Mouse (Mus musculus) intestine, embryonic 14.5 days (tissue): Measurements from ENCODE around the gene Fut4. TPM values are rescaled to one million over a fixed set of nuclear protein-coding genes. Genes with fewer than 3 reads are reported as not detected.

Experiments
- ATAC-seq: fragments of 200-750 bp; cut with Nextera tagmentation; replicated peaks from 2 replicates; pipeline ENCODE4 v1.8.0; 2017; ENCODE audit warnings: low read depth, moderate number of reproducible peaks, moderate TSS enrichment, moderate library complexity; ENCODE audit not compliant: low FRiP score, low TSS enrichment
- DNase-seq: peaks from one replicate; pipeline ENCODE4 v3.0.0-alpha.2; 2018; ENCODE audit warnings: low spot score
- H3K27ac ChIP-seq: fragments of 300-500 bp; sonication (generic); 2 replicates; pipeline ENCODE4 v1.5.1; 2014; ENCODE audit warnings: low read depth, mild to moderate bottlenecking, control low read depth
- H3K27me3 ChIP-seq: fragments of 300-500 bp; sonication (generic); replicated peaks from 2 replicates; pipeline ENCODE4 v1.6.1; 2014; ENCODE audit warnings: low read length, control low read depth; ENCODE audit not compliant: control insufficient read depth, insufficient read depth
- H3K36me3 ChIP-seq: fragments of 300-500 bp; sonication (generic); 2 replicates; pipeline ENCODE4 v1.6.1; 2014; ENCODE audit warnings: low read length, control low read depth; ENCODE audit not compliant: control insufficient read depth, insufficient read depth
- H3K4me1 ChIP-seq: fragments of 300-500 bp; sonication (generic); replicated peaks from 2 replicates; pipeline ENCODE4 v1.6.1; 2014; ENCODE audit warnings: low read length, control low read depth, mixed read lengths; ENCODE audit not compliant: control insufficient read depth, insufficient read depth
- H3K4me2 ChIP-seq: fragments of 300-500 bp; sonication (generic); 2 replicates; pipeline ENCODE4 v1.6.1; 2014; ENCODE audit warnings: low read length
- H3K4me3 ChIP-seq: fragments of 300-500 bp; sonication (generic); 2 replicates; pipeline ENCODE4 v1.5.1; 2014; ENCODE audit warnings: low read depth, low read length, control low read depth, mixed read lengths
- H3K9ac ChIP-seq: fragments of 300-500 bp; sonication (generic); 2 replicates; pipeline ENCODE4 v1.6.1; 2014; ENCODE audit warnings: mild to moderate bottlenecking, low read length
- H3K9me3 ChIP-seq: fragments of 300-500 bp; sonication (generic); 2 replicates; pipeline ENCODE4 v1.6.1; 2016; ENCODE audit warnings: low read length, control low read depth; ENCODE audit not compliant: control insufficient read depth
- WGBS: fragments of 180-500 bp; shearing (Covaris S2); extraction: QIAGEN DNeasy Blood & Tissue Kit; methylation state at CpG from one replicate; pipeline ENCODE4 v1.1.7; 2014; 5-methylcytosine and 5-hydroxymethylcytosine counted together
- polyA plus RNA-seq: library from polyadenylated mRNA; unstranded; fragments of >200 nt; fragmentation: Nextera tagmentation; extraction: Ambion mirVana; gene quantifications from 2 replicates; pipeline ENCODE4 v1.2.1, GENCODE M21; 2014

Gene Fut4
- 6.5 and 6.7 TPM in 2 replicates for polyA plus RNA-seq

GRCm38 (mm10) chr9:14752001-14752522 lies at the start of gene Fut4:
TSS of gene Fut4 (minus strand) at chr9:14752393.
- H3K4me2 ChIP-seq: peak within 1 kb of the TSS; percentile 96
- no peaks in the 10 kb centered on the region for H3K36me3 ChIP-seq
- 0 out of 2 replicates have a peak within 1 kb of the TSS, but pooled peaks have one; percentile 18 for H3K27ac ChIP-seq
- ATAC-seq (peak; percentile 86), DNase-seq (no peak)
- whole genome bisulfite sequencing: under 1% methylated on average over 27 of the region's 28 CpGs
- peak within 1 kb of the TSS; percentile 52 for H3K4me3 ChIP-seq
- no peaks in the 10 kb centered on the region for H3K9me3 ChIP-seq
- no peaks in the 10 kb centered on the region for H3K27me3 ChIP-seq
- peak within 1 kb of the TSS; percentile 59 for H3K9ac ChIP-seq
- no peaks in the 10 kb centered on the region for H3K4me1 ChIP-seq

- no peak overlapping the region for H3K4me3 ChIP-seq
- peaks cover 6% of the 10 kb centered on the region; the same call in 1 of the 2 replicates for H3K4me1 ChIP-seq
- WGBS: 84% methylated on average over 6 of the region's 6 CpGs
- no peak overlapping the region for H3K9ac ChIP-seq
- DNase-seq (no peak), ATAC-seq (no peak)
- no peak overlapping the region for H3K27ac ChIP-seq
- H3K27me3 ChIP-seq: no peaks in the 10 kb centered on the region
- H3K36me3 ChIP-seq: peaks cover 58% of the 10 kb centered on the region
- H3K4me2 ChIP-seq: no peak overlapping the region
- no peaks in the 10 kb centered on the region for H3K9me3 ChIP-seq
Observed at GRCm38 (mm10) chr9:14787356-14787755, 35.2 kb upstream of the Fut4 start.

GRCm38 (mm10) chr9:14784039-14785002 lies 32.1 kb upstream of the Fut4 start, which contains the start of the genes Mre11a and Ankrd49:
TSS of gene Mre11a (plus strand) at chr9:14784654.
TSS of gene Ankrd49 (minus strand) at chr9:14784856.
- no peaks in the 10 kb centered on the region for H3K9me3 ChIP-seq
- DNase-seq (peak; percentile 98), ATAC-seq (peak; percentile 99)
- H3K4me3 ChIP-seq: peak within 1 kb of the TSS; percentile 95
- H3K4me2 ChIP-seq: peak within 1 kb of the TSS; percentile 82
- H3K9ac ChIP-seq: peak within 1 kb of the TSS; percentile 94
- H3K27ac ChIP-seq: peak within 1 kb of the TSS; percentile 97
- H3K27me3 ChIP-seq: no peaks in the 10 kb centered on the region
- H3K4me1 ChIP-seq: peaks cover 6% of the 10 kb centered on the region; the same call in 1 of the 2 replicates
- WGBS: under 1% methylated on average over 62 of the region's 62 CpGs
- H3K36me3 ChIP-seq: peaks cover 59% of the 10 kb centered on the region

GRCm38 (mm10) chr9:14778341-14778740 lies 26.1 kb upstream of the Fut4 start:
- Histone ChIP-seq H3K36me3 (peaks cover 33% of the 10 kb centered on the region), H3K9me3 (no peaks in the 10 kb centered on the region), H3K4me2 (no peak overlapping the region), H3K4me3 (no peak overlapping the region), H3K27ac (no peak overlapping the region), H3K4me1 (no peaks in the 10 kb centered on the region), H3K9ac (no peak overlapping the region), H3K27me3 (no peaks in the 10 kb centered on the region)
- ATAC-seq (no peak), DNase-seq (no peak)
- 33% methylated on average over 13 of the region's 13 CpGs for WGBS

DNA sequence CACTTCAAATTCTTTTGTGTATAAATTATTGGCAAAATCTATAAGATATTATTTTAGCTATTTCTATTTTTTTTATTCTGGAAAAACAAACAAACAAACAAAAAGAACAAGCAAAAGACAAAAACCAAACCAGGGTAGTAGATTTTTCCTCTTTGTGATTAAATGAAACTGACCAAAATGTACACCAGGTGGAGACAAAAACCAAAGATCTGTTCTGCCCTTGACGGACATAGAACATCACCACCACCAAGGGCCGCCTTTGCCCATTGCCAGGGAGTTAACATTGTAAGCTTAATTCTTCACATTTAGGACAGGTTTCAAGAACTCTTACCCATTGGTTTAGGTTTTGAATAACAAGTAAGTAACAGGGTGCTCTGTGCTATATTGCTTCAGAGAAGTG lies 21.6 kb upstream of the Fut4 start:
- Histone ChIP-seq H3K4me2 (no peak overlapping the region), H3K27me3 (no peaks in the 10 kb centered on the region), H3K27ac (no peak overlapping the region), H3K4me1 (no peaks in the 10 kb centered on the region; the same call in 1 of the 2 replicates), H3K36me3 (no peaks in the 10 kb centered on the region), H3K4me3 (no peak overlapping the region), H3K9me3 (no peaks in the 10 kb centered on the region), H3K9ac (no peak overlapping the region)
- DNase-seq (no peak), ATAC-seq (no peak)
- 27% methylated on average over 2 of the region's 2 CpGs for WGBS

GRCm38 (mm10) chr9:14772074-14772473 lies 19.9 kb upstream of the Fut4 start:
- Histone ChIP-seq H3K36me3 (no peaks in the 10 kb centered on the region), H3K4me3 (no peak overlapping the region), H3K9me3 (no peaks in the 10 kb centered on the region), H3K4me2 (no peak overlapping the region), H3K27me3 (no peaks in the 10 kb centered on the region), H3K9ac (no peak overlapping the region), H3K4me1 (no peaks in the 10 kb centered on the region; the same call in 1 of the 2 replicates), H3K27ac (no peak overlapping the region)
- no peak for ATAC-seq
- WGBS: 84% methylated on average over 2 of the region's 2 CpGs
- DNase-seq: no peak

- Histone ChIP-seq H3K4me2 (0 out of 2 replicates have a peak within 1 kb of the TSS, but pooled peaks have one; percentile 2), H3K4me3 (no peak within 1 kb of the TSS), H3K4me1 (no peaks in the 10 kb centered on the region; the same call in 1 of the 2 replicates), H3K9ac (no peak within 1 kb of the TSS), H3K36me3 (no peaks in the 10 kb centered on the region), H3K27ac (no peak within 1 kb of the TSS), H3K27me3 (no peaks in the 10 kb centered on the region), H3K9me3 (no peaks in the 10 kb centered on the region)
- WGBS: 18% methylated on average over 23 of the region's 23 CpGs
- ATAC-seq: 0 out of 2 replicates have a peak, but pooled peaks have one; percentile 23
- no peak for DNase-seq
Observed at GRCm38 (mm10) chr9:14770803-14771471, 18.7 kb upstream of the Fut4 start, which contains the start of gene 1700012B09Rik. TSS of gene 1700012B09Rik (minus strand) at chr9:14771030.

DNA sequence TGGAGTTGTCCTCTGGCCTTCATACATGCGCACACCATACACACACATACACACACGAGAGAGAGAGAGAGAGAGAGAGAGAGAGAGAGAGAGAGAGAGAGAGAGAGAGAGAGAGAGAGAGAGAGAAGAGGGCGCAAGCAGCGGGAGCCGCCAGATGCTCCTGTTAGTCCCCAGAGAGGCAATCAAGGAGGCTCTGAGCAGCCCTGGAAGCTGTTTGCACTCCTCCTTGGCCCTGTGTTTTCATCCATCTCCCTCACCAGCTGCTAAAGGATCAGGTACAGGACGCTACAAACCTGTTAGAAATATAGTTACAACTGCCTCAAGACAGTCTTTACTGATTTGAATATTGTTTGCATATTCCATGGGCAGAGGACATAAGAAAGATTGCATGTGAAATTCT lies 17.6 kb upstream of the Fut4 start:
- no peak overlapping the region for H3K9ac ChIP-seq
- no peaks in the 10 kb centered on the region for H3K27me3 ChIP-seq
- no peak overlapping the region for H3K27ac ChIP-seq
- WGBS: 53% methylated on average over 5 of the region's 6 CpGs
- no peaks in the 10 kb centered on the region for H3K9me3 ChIP-seq
- H3K4me2 ChIP-seq: no peak overlapping the region
- ATAC-seq (no peak), DNase-seq (no peak)
- no peak overlapping the region for H3K4me3 ChIP-seq
- H3K36me3 ChIP-seq: no peaks in the 10 kb centered on the region
- no peaks in the 10 kb centered on the region; the same call in 1 of the 2 replicates for H3K4me1 ChIP-seq
